Mouse (Mus musculus) embryonic facial prominence, embryonic 14.5 days (tissue): ENCODE measurements around the gene Mal. TPM values are rescaled to one million over a fixed set of nuclear protein-coding genes. Genes with fewer than 3 reads are reported as not detected.

Experiments
- ATAC-seq: fragments of 200-750 bp; cut with Nextera tagmentation; 2 replicates; pipeline ENCODE4 v1.8.0; 2017; ENCODE audit warnings: low read depth, moderate number of reproducible peaks, moderate TSS enrichment
- DNase-seq: peaks from one replicate; pipeline ENCODE4 v3.0.0-alpha.2; 2015; ENCODE audit warnings: low spot score
- H3K27ac ChIP-seq: fragments of 300-500 bp; sonication (generic); replicated peaks from 2 replicates; pipeline ENCODE4 v1.5.1; 2014; ENCODE audit warnings: low read depth, mild to moderate bottlenecking, low read length, moderate library complexity
- H3K27me3 ChIP-seq: fragments of 300-500 bp; sonication (generic); replicated peaks from 2 replicates; pipeline ENCODE4 v1.6.1; 2014; ENCODE audit warnings: low read length; ENCODE audit not compliant: control insufficient read depth, insufficient read depth
- H3K36me3 ChIP-seq: fragments of 300-500 bp; sonication (generic); 2 replicates; pipeline ENCODE4 v1.6.1; 2014; ENCODE audit warnings: low read length, mixed read lengths; ENCODE audit not compliant: control insufficient read depth, insufficient read depth
- H3K4me1 ChIP-seq: fragments of 300-500 bp; sonication (generic); 2 replicates; pipeline ENCODE4 v1.6.1; 2014; ENCODE audit warnings: antibody characterized with exemption, low read length; ENCODE audit not compliant: control insufficient read depth, insufficient read depth
- H3K4me2 ChIP-seq: fragments of 300-500 bp; sonication (generic); 2 replicates; pipeline ENCODE4 v1.6.1; 2014; ENCODE audit warnings: low read depth, mild to moderate bottlenecking, low read length, moderate library complexity, mixed read lengths
- H3K4me3 ChIP-seq: fragments of 300-500 bp; sonication (generic); 2 replicates; pipeline ENCODE4 v1.5.1; 2014; ENCODE audit warnings: low read depth, mild to moderate bottlenecking, low read length
- H3K9ac ChIP-seq: fragments of 300-500 bp; sonication (generic); 2 replicates; pipeline ENCODE4 v1.6.1; 2014; ENCODE audit warnings: low read depth, mild to moderate bottlenecking, low read length, moderate library complexity, mixed read lengths
- H3K9me3 ChIP-seq: fragments of 300-500 bp; sonication (generic); 2 replicates; pipeline ENCODE4 v1.6.1; 2016; ENCODE audit warnings: low read length; ENCODE audit not compliant: control insufficient read depth
- WGBS: fragments of 180-500 bp; shearing (Covaris S2); extraction: QIAGEN DNeasy Blood & Tissue Kit; methylation state at CpG from one replicate; pipeline ENCODE4 v1.1.7; 2014; 5-methylcytosine and 5-hydroxymethylcytosine counted together
- polyA plus RNA-seq: library from polyadenylated mRNA; unstranded; fragments of >200 nt; fragmentation: Nextera tagmentation; extraction: Ambion mirVana; gene quantifications from 2 replicates; pipeline ENCODE4 v1.2.1, GENCODE M21; 2014

Gene Mal
- polyA plus RNA-seq, 1 experiment from 2014 or later, result 33.6 TPM

DNA sequence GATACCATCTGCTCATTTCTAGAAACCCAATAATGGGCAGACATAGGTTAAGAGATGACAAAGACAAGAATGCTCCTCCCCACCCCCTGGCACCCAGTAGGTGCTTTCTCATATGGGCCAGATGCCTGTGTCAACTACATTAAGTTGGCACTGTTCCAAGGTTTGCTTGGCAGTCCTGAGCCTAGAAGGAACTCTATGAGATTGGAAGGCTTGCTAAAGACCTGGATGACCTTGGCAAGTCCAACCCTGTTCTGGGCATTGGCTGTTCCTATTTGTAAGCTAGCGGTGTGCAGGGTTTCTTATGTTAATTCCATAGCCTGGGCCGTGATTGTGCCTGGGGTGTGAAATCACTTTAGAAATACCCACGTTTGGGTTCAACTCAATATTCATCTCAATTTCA is 1.7 kb downstream of the Mal start:
- Histone ChIP-seq H3K27ac (no peak overlapping the region), H3K4me1 (no peaks in the 10 kb centered on the region), H3K36me3 (no peaks in the 10 kb centered on the region), H3K9me3 (no peaks in the 10 kb centered on the region), H3K9ac (no peak overlapping the region), H3K4me3 (no peak overlapping the region), H3K4me2 (no peak overlapping the region), H3K27me3 (peaks cover 52% of the 10 kb centered on the region)
- WGBS, result 65% methylated on average over 3 of the region's 3 CpGs
- ATAC-seq (no peak), DNase-seq (no peak)

DNA sequence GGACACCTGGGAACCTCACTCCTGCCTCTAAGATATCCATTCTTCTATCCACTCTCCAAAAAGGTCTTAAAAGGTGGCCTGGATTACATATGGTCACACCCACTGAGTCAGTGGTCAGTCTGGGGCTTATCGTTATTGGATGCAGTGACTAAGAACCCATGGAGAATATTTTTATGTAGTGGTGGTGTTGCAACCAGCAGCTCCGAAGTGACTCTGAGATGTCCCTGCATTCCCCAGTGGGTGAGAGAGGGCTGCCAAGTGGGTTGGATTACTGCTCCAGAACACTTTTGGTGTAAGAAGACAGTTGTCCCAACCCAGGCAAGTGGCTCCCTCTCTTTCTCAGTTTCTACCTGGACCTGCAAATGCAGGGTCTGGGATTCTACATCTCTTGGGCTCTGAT is 3.7 kb downstream of the Mal start:
- DNase-seq, result no peak
- Histone ChIP-seq H3K36me3 (no peaks in the 10 kb centered on the region), H3K9ac (no peak overlapping the region), H3K4me3 (no peak overlapping the region), H3K4me2 (no peak overlapping the region), H3K27ac (no peak overlapping the region), H3K9me3 (no peaks in the 10 kb centered on the region), H3K4me1 (no peaks in the 10 kb centered on the region), H3K27me3 (peaks cover 47% of the 10 kb centered on the region)
- no peak for ATAC-seq
- 93% methylated on average over 2 of the region's 2 CpGs for WGBS

DNA sequence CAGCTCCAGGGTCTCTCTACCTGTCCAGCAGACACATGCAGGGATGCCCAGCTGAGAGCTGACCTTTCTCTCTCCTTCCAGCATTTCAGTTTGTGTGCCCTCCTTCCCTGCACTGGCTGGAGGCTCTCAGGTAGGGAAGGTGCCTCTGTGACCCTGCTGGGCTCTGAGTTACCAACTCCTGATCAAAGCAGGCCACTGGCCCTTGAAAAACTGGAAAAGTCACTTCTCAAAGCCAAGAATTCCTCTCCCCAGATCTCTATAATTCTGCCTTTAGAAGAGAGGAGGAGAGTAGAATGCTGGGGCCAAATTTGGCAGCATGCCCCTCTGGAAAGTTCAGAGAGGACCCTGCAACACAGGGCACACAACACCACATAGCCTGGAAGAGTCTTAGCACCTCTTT is 4.2 kb downstream of the Mal start:
- Histone ChIP-seq H3K27me3 (peaks cover 42% of the 10 kb centered on the region), H3K9ac (no peak overlapping the region), H3K4me2 (no peak overlapping the region), H3K4me1 (no peaks in the 10 kb centered on the region), H3K27ac (no peak overlapping the region), H3K36me3 (no peaks in the 10 kb centered on the region), H3K4me3 (no peak overlapping the region), H3K9me3 (no peaks in the 10 kb centered on the region)
- DNase-seq, result no peak
- ATAC-seq, result no peak

DNA sequence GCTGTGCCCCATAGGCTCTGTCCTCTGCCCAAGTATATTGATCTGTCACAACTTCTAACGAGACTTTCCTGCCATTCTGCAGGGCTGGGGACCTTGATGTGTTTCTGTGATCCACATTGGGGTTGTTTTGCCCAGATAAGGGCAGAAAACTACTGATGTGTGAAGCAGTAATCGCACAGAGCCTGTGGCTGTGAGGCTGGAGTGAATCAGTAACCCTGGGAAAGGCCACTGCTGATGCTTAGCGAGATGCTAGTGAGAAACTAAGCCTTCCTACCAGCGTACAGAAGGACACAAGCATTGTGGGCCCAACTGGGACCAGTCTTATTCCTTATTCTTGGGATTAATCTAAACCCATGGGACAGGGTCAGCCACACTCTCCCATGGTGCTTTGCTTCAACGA is 4.9 kb downstream of the Mal start:
- no peaks in the 10 kb centered on the region for H3K4me1 ChIP-seq
- ATAC-seq (no peak), DNase-seq (no peak)
- H3K27ac ChIP-seq, result no peak overlapping the region
- H3K9ac ChIP-seq, result no peak overlapping the region
- WGBS, result 77% methylated on average over 5 of the region's 5 CpGs
- H3K4me2 ChIP-seq, result no peak overlapping the region
- no peaks in the 10 kb centered on the region for H3K9me3 ChIP-seq
- peaks cover 35% of the 10 kb centered on the region for H3K27me3 ChIP-seq
- no peak overlapping the region for H3K4me3 ChIP-seq
- H3K36me3 ChIP-seq, result no peaks in the 10 kb centered on the region

DNA sequence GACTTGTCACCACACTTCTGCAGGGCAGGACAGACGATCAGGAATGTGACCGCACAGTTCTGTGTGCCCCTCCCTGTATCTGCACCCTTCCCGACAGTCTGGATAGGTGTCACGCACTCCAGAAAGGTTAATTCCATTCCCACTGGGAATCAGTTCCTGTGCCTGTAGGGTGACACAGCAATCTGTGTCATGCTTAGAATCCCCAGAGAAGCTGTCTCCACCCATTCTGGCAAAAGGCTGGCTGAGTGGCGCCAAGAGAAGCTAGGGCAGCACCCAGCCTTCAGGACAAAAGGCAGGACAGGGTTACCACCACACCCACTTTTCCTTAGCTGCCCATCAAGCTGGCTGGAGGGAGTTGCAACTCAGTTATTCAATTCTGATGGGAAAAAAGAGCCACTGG is 6.6 kb downstream of the Mal start:
- ATAC-seq (no peak), DNase-seq (no peak)
- Histone ChIP-seq H3K27ac (no peak overlapping the region), H3K4me2 (no peak overlapping the region), H3K4me3 (no peak overlapping the region), H3K9me3 (no peaks in the 10 kb centered on the region), H3K4me1 (peaks cover 1% of the 10 kb centered on the region), H3K36me3 (no peaks in the 10 kb centered on the region), H3K27me3 (peaks cover 18% of the 10 kb centered on the region), H3K9ac (no peak overlapping the region)
- 66% methylated on average over 5 of the region's 5 CpGs for WGBS

DNA sequence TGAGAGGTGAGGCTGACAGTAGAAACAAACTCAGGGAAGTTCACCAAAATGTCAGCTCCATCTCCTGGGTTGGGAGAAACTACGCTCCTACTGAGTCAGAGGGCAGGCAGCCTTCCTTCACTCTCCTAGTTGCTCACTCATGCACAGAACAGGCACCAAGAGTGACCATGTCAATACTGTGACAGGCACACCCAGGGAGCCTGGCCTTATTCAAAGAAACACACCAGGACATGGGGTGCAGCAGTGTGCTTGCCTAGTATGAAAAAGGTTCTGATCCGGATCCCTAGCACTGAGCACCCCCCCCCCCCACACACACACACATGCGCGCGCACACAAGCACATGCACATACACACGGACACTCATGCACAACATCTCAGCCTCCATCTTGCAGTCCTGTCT is 8.3 kb downstream of the Mal start:
- 87% methylated on average over 6 of the region's 6 CpGs for WGBS
- Histone ChIP-seq H3K27ac (no peak overlapping the region), H3K36me3 (no peaks in the 10 kb centered on the region), H3K4me1 (peaks cover 19% of the 10 kb centered on the region), H3K4me2 (no peak overlapping the region), H3K9ac (no peak overlapping the region), H3K27me3 (0 out of 2 replicates have a peak, but pooled peaks cover under 1% of the 10 kb centered on the region), H3K9me3 (no peaks in the 10 kb centered on the region), H3K4me3 (no peak overlapping the region)
- DNase-seq, result no peak
- no peak for ATAC-seq

DNA sequence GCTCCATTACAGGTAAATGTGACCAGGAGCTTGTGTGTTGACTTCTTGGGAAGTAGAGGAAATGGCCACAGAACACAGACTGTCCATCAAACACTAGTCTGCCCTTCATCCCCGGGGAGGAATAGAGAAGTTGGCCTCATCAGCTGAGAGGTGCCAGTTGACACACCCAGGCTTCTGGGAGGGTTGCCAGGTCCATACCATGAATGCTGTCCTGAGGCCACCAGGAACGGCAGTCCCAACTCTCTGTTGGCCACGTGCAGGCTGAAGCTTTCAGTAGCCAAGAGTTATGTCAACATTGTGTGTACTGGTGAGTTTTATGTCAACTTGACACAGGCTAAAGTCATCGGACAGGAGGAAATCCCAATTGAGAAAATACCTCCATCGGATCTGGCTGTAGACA is 9.6 kb downstream of the Mal start:
- H3K4me1 ChIP-seq, result peaks cover 19% of the 10 kb centered on the region
- H3K27me3 ChIP-seq, result no peaks in the 10 kb centered on the region
- WGBS, result 62% methylated on average over 5 of the region's 5 CpGs
- H3K36me3 ChIP-seq, result no peaks in the 10 kb centered on the region
- no peak overlapping the region for H3K27ac ChIP-seq
- H3K4me3 ChIP-seq, result no peak overlapping the region
- H3K9ac ChIP-seq, result no peak overlapping the region
- DNase-seq (no peak), ATAC-seq (no peak)
- H3K4me2 ChIP-seq, result no peak overlapping the region
- no peaks in the 10 kb centered on the region for H3K9me3 ChIP-seq

DNA sequence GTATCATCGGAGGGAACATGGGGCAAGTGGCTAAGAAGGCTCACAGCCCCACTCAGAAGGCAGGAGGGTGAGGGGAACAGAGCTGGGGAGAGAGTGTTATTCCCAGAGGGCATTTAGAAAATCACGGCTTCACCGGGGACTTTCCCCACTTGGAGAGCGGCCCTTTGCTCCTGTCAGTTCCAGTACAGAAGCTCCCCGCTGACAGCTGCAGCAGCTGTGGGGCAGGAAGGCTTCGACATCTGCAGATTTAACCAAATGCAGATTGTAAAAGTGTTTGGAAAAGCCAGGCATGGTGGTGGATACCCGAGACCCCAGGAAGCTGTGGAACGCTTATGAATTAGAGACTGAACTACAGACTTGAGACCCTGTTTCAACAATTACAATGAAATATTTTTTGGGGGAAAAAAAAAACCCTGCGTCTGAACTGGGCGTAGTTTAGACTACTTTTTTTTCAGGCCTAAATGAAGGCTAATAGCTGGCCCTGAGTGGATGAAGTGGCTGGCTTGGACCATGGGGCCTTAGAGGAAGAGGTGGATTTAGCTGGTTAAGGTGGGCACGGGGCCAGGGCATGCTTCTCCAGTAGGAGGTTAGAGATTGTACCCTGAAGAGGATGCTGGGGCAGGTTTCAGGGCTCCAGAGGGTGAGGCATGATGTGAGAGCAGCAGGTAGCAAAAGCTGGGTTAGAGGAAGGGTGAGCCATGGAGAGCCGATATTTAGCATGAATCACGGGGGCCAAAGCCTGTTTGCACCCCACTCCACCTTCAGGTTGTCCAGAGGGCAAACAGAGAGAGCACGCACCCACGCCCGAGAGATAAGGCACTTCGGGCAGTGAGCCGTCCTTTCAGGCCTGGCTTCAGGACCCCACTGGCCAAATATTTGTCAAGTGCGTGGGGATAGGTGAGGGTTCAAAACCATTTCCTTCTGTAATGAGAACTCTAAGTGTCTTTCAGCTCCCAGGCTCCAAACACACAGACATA is 12.5 kb downstream of the Mal start:
- 40% methylated on average over 19 of the region's 19 CpGs for WGBS

DNA sequence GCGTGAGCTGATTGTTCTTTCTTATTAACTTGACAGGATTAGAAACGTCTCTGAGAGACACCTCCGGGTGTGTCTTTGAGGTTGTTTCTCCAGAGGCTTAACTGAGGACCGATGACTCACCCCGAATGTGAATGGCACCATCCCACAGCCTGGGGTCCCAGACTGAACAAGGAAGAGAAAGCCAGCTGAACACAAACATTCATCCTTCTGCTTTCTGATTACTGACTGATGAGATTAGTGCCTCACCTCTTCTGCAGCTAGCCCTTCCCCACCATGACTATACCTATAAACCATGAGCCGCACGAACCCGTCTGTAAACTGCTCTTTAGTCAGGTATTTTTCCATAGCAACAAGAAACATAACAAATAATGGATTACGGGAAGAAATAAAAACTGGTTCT is 17.5 kb downstream of the Mal start:
- Histone ChIP-seq H3K9ac (no peak overlapping the region), H3K9me3 (no peaks in the 10 kb centered on the region), H3K27me3 (no peaks in the 10 kb centered on the region), H3K4me1 (peaks cover 9% of the 10 kb centered on the region), H3K4me3 (no peak overlapping the region), H3K36me3 (no peaks in the 10 kb centered on the region), H3K4me2 (no peak overlapping the region), H3K27ac (no peak overlapping the region)
- WGBS, result 71% methylated on average over 9 of the region's 9 CpGs
- ATAC-seq (peak; percentile 44; the same call in 1 of the 2 replicates), DNase-seq (peak; percentile 26)

More for the DNA sequence above, 12.5 kb downstream of the Mal start:
- 0 out of 2 replicates have a peak overlapping the region, but pooled peaks have one; percentile 35 for H3K9ac ChIP-seq
- H3K4me1 ChIP-seq, result peaks cover 19% of the 10 kb centered on the region
- H3K36me3 ChIP-seq, result no peaks in the 10 kb centered on the region
- H3K27ac ChIP-seq, result peak overlapping the region; percentile 11; the same call in 1 of the 2 replicates
- H3K4me3 ChIP-seq, result no peak overlapping the region
- H3K4me2 ChIP-seq, result peak overlapping the region; percentile 26; the same call in 1 of the 2 replicates
- H3K9me3 ChIP-seq, result no peaks in the 10 kb centered on the region
- peak; percentile 82 for DNase-seq
- no peaks in the 10 kb centered on the region for H3K27me3 ChIP-seq
- ATAC-seq, result peak; percentile 41; the same call in 1 of the 2 replicates
